Mouse (Mus musculus): ENCODE results near the gene Ptn. TPM values are rescaled to one million over a fixed set of nuclear protein-coding genes. Genes with fewer than 3 reads are reported as not detected.
"Not testable (repeated sequence)": the region's sequence is repeated elsewhere in the genome, so short reads cannot be mapped to it uniquely, and the experiment has no call there.

Ptn gene
- polyA plus RNA-seq, 1 experiment from 2014 or later = 385 TPM

DNA sequence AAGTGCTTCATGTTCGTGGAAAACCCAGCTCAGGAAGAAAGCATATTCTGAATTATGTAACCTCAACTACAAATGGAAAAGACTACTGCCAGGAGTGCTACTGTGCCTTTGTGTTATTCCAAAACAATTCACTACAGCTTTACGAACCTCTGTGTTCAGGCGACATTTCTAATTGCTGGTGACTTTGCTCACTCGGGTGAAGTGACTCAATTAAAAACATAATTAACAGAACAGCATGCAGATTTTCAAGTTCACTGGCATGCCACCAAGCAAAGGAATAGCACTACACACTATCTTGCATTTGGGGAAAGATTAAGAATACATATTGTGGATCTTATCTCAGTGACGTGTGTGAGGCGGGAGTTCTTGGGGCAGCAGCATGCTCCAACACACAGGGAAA lies 57.1 kb downstream of the Ptn start:
- no peak for DNase-seq (ENCODE audit: low spot score)
- Histone ChIP-seq H3K4me1 (replicated peaks; ENCODE audit: control insufficient read depth, insufficient read depth, low read length) (no peaks in the 10 kb centered on the region; the same call in 1 of the 2 replicates), H3K36me3 (ENCODE audit: control insufficient read depth, insufficient read depth, low read length) (no peaks in the 10 kb centered on the region), H3K27me3 (ENCODE audit: control insufficient read depth, insufficient read depth, low read length) (no peaks in the 10 kb centered on the region), H3K4me2 (replicated peaks; ENCODE audit: low read depth, low read length) (no peak overlapping the region), H3K9ac (ENCODE audit: low read depth, low read length) (no peak overlapping the region), H3K27ac (ENCODE audit: low read depth, low read length) (no peak overlapping the region), H3K9me3 (ENCODE audit: control insufficient read depth, low read length) (no peaks in the 10 kb centered on the region), H3K4me3 (ENCODE audit: low read depth, low read length) (no peak overlapping the region)
- ATAC-seq (ENCODE audit: low FRiP score) = no peak
- 81% methylated on average over 6 of the region's 6 CpGs for WGBS

DNA sequence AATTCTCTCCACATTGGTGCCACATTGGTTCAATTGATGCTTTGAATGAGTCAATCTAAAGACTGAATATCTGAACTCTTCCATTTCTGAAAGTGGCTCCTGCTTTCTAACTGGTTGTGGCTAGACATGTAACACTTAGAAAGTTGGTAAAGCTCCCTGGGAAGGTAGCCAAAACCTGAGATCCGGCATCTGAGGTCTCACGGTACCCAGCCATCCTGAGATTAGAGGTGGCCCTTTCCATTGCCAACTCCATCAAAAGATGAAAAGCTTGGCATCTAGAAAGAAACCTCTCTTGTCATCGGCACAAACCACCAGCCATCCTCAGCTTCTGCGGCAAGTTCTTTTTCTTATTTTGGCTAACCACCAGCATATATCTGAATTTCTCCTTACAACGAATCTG lies 70.2 kb downstream of the Ptn start:
- Histone ChIP-seq H3K9ac (ENCODE audit: low read depth, low read length) (no peak overlapping the region), H3K36me3 (ENCODE audit: control insufficient read depth, insufficient read depth, low read length) (no peaks in the 10 kb centered on the region)
- WGBS = 98% methylated on average over 5 of the region's 5 CpGs

DNA sequence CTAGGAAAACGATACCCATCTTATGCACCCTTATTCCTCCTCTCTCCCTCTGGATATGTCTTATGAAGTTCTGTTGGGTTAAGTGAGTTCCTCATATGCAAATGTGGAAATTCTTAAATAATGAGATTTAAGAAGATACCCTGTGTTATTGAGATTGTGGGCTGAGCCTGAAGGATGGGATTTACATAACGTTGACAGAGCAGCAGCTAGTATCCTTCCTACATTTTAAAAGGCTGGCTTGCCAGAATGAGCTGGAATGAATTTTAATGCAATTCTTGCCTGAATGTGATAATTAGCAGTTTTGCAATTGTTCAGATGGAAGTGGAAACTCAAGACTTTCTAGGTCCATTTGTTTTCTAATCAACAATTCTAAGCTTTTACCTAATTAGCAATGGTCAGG lies 73.3 kb downstream of the Ptn start:
- Histone ChIP-seq H3K36me3 (ENCODE audit: control insufficient read depth, insufficient read depth, low read length) (no peaks in the 10 kb centered on the region; the same call in 1 of the 2 replicates), H3K27ac (ENCODE audit: low read depth, low read length) (no peak overlapping the region), H3K4me2 (replicated peaks; ENCODE audit: low read depth, low read length) (no peak overlapping the region), H3K9ac (ENCODE audit: low read depth, low read length) (no peak overlapping the region), H3K9me3 (ENCODE audit: control insufficient read depth, low read length) (no peaks in the 10 kb centered on the region), H3K27me3 (ENCODE audit: control insufficient read depth, insufficient read depth, low read length) (no peaks in the 10 kb centered on the region), H3K4me1 (replicated peaks; ENCODE audit: control insufficient read depth, insufficient read depth, low read length) (no peaks in the 10 kb centered on the region), H3K4me3 (ENCODE audit: low read depth, low read length) (no peak overlapping the region)
- DNase-seq (ENCODE audit: low spot score) (no peak), ATAC-seq (ENCODE audit: low FRiP score) (no peak)
- WGBS = 90% methylated on average over 2 of the region's 2 CpGs

More for the DNA sequence above, 70.2 kb downstream of the Ptn start:
- Histone ChIP-seq H3K27ac (ENCODE audit: low read depth, low read length) (no peak overlapping the region), H3K9me3 (ENCODE audit: control insufficient read depth, low read length) (no peaks in the 10 kb centered on the region), H3K27me3 (ENCODE audit: control insufficient read depth, insufficient read depth, low read length) (no peaks in the 10 kb centered on the region), H3K4me2 (replicated peaks; ENCODE audit: low read depth, low read length) (no peak overlapping the region), H3K4me1 (replicated peaks; ENCODE audit: control insufficient read depth, insufficient read depth, low read length) (no peaks in the 10 kb centered on the region), H3K4me3 (ENCODE audit: low read depth, low read length) (no peak overlapping the region)
- ATAC-seq (ENCODE audit: low FRiP score) = no peak
- no peak for DNase-seq (ENCODE audit: low spot score)

GRCm38 (mm10) chr6:36735622-36736021 lies 74.4 kb downstream of the Ptn start:
- ATAC-seq (ENCODE audit: low FRiP score); H3K4me3 ChIP-seq (ENCODE audit: low read depth, low read length); H3K9ac ChIP-seq (ENCODE audit: low read depth, low read length); H3K27ac ChIP-seq (ENCODE audit: low read depth, low read length); H3K27me3 ChIP-seq (ENCODE audit: control insufficient read depth, insufficient read depth, low read length); H3K4me1 ChIP-seq (replicated peaks; ENCODE audit: control insufficient read depth, insufficient read depth, low read length); H3K9me3 ChIP-seq (ENCODE audit: control insufficient read depth, low read length); H3K36me3 ChIP-seq (ENCODE audit: control insufficient read depth, insufficient read depth, low read length); H3K4me2 ChIP-seq (replicated peaks; ENCODE audit: low read depth, low read length); DNase-seq (ENCODE audit: low spot score): not testable (repeated sequence)
- WGBS = 93% methylated on average over 4 of the region's 4 CpGs

GRCm38 (mm10) chr6:36729811-36730210 lies 80.2 kb downstream of the Ptn start:
- WGBS = 95% methylated on average over 7 of the region's 7 CpGs
- H3K4me1 ChIP-seq (replicated peaks; ENCODE audit: control insufficient read depth, insufficient read depth, low read length) = not testable (repeated sequence)

GRCm38 (mm10) chr6:36728079-36728478 lies 81.9 kb downstream of the Ptn start:
- no peak overlapping the region for H3K9ac ChIP-seq (ENCODE audit: low read depth, low read length)
- WGBS = 86% methylated on average over 7 of the region's 7 CpGs
- no peak for DNase-seq (ENCODE audit: low spot score)
- H3K4me2 ChIP-seq (replicated peaks; ENCODE audit: low read depth, low read length) = no peak overlapping the region
- H3K27me3 ChIP-seq (ENCODE audit: control insufficient read depth, insufficient read depth, low read length) = no peaks in the 10 kb centered on the region
- H3K4me1 ChIP-seq (replicated peaks; ENCODE audit: control insufficient read depth, insufficient read depth, low read length) = no peaks in the 10 kb centered on the region
- H3K4me3 ChIP-seq (ENCODE audit: low read depth, low read length) = no peak overlapping the region
- peaks cover 6% of the 10 kb centered on the region; the same call in 1 of the 2 replicates for H3K36me3 ChIP-seq (ENCODE audit: control insufficient read depth, insufficient read depth, low read length)
- no peak overlapping the region for H3K27ac ChIP-seq (ENCODE audit: low read depth, low read length)
- ATAC-seq (ENCODE audit: low FRiP score) = no peak
- H3K9me3 ChIP-seq (ENCODE audit: control insufficient read depth, low read length) = peaks cover 4% of the 10 kb centered on the region; the same call in 1 of the 2 replicates

More at GRCm38 (mm10) chr6:36729811-36730210, 80.2 kb downstream of the Ptn start:
- H3K4me2 ChIP-seq (replicated peaks; ENCODE audit: low read depth, low read length); H3K4me3 ChIP-seq (ENCODE audit: low read depth, low read length); H3K9ac ChIP-seq (ENCODE audit: low read depth, low read length); ATAC-seq (ENCODE audit: low FRiP score); H3K27ac ChIP-seq (ENCODE audit: low read depth, low read length); H3K9me3 ChIP-seq (ENCODE audit: control insufficient read depth, low read length); H3K27me3 ChIP-seq (ENCODE audit: control insufficient read depth, insufficient read depth, low read length); DNase-seq (ENCODE audit: low spot score); H3K36me3 ChIP-seq (ENCODE audit: control insufficient read depth, insufficient read depth, low read length): not testable (repeated sequence)

DNA sequence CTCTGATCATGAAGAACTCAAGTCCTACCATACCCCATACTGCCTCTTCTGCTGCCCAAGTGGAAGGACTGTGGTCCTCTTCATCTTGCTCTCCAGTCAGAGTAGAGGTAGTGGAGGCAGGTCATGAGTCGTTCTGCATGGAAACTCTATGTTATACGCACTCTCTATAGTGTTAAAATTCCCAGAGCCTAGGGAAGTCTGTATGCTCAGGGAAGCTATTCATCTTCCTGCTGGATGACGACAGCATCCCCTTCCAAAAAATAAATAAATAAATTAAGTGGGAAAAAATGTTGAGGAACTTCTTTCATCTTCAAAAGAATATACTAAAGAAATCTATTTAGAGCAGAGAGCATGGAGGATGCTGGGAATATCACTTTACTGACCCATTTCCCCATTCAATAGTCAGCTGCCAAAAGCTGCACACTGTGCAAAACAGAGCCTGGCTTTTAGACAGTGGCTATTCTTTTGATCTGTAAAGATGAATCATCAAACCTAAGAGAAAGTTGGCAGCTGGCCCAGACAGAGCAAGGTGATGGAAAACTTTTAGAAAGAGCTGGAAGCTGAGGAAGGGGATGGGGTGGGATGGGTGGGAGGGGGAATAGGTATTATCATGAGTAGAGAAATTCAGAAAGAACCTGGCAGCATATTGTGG lies 84.4 kb downstream of the Ptn start:
- WGBS = 88% methylated on average over 3 of the region's 3 CpGs
- Histone ChIP-seq H3K27me3 (ENCODE audit: control insufficient read depth, insufficient read depth, low read length) (no peaks in the 10 kb centered on the region), H3K9ac (ENCODE audit: low read depth, low read length) (no peak overlapping the region), H3K9me3 (ENCODE audit: control insufficient read depth, low read length) (no peaks in the 10 kb centered on the region), H3K4me2 (replicated peaks; ENCODE audit: low read depth, low read length) (no peak overlapping the region), H3K27ac (ENCODE audit: low read depth, low read length) (no peak overlapping the region), H3K36me3 (ENCODE audit: control insufficient read depth, insufficient read depth, low read length) (no peaks in the 10 kb centered on the region), H3K4me1 (replicated peaks; ENCODE audit: control insufficient read depth, insufficient read depth, low read length) (no peaks in the 10 kb centered on the region), H3K4me3 (ENCODE audit: low read depth, low read length) (no peak overlapping the region)
- ATAC-seq (ENCODE audit: low FRiP score) (no peak), DNase-seq (ENCODE audit: low spot score) (no peak)

GRCm38 (mm10) chr6:36722769-36723549 lies 87.1 kb downstream of the Ptn start:
- no peaks in the 10 kb centered on the region for H3K9me3 ChIP-seq (ENCODE audit: control insufficient read depth, low read length)
- 0 out of 2 replicates have a peak overlapping the region, but pooled peaks have one; percentile 4 for H3K27ac ChIP-seq (ENCODE audit: low read depth, low read length)
- H3K36me3 ChIP-seq (ENCODE audit: control insufficient read depth, insufficient read depth, low read length) = no peaks in the 10 kb centered on the region
- no peaks in the 10 kb centered on the region for H3K27me3 ChIP-seq (ENCODE audit: control insufficient read depth, insufficient read depth, low read length)
- H3K9ac ChIP-seq (ENCODE audit: low read depth, low read length) = no peak overlapping the region
- no peak overlapping the region for H3K4me2 ChIP-seq (replicated peaks; ENCODE audit: low read depth, low read length)
- H3K4me3 ChIP-seq (ENCODE audit: low read depth, low read length) = no peak overlapping the region
- DNase-seq (ENCODE audit: low spot score) = peak; percentile 35
- H3K4me1 ChIP-seq (replicated peaks; ENCODE audit: control insufficient read depth, insufficient read depth, low read length) = no peaks in the 10 kb centered on the region
- peak; percentile 65; the same call in 1 of the 2 replicates for ATAC-seq (ENCODE audit: low FRiP score)
- 68% methylated on average over 5 of the region's 5 CpGs for WGBS

- H3K27ac ChIP-seq (ENCODE audit: low read depth, low read length) = no peak overlapping the region
- no peak overlapping the region for H3K4me2 ChIP-seq (replicated peaks; ENCODE audit: low read depth, low read length)
- no peaks in the 10 kb centered on the region for H3K4me1 ChIP-seq (replicated peaks; ENCODE audit: control insufficient read depth, insufficient read depth, low read length)
- H3K36me3 ChIP-seq (ENCODE audit: control insufficient read depth, insufficient read depth, low read length) = no peaks in the 10 kb centered on the region
- WGBS = 91% methylated on average over 4 of the region's 4 CpGs
- no peaks in the 10 kb centered on the region for H3K27me3 ChIP-seq (ENCODE audit: control insufficient read depth, insufficient read depth, low read length)
- DNase-seq (ENCODE audit: low spot score) (no peak), ATAC-seq (ENCODE audit: low FRiP score) (no peak)
- H3K9ac ChIP-seq (ENCODE audit: low read depth, low read length) = no peak overlapping the region
- no peak overlapping the region for H3K4me3 ChIP-seq (ENCODE audit: low read depth, low read length)
- H3K9me3 ChIP-seq (ENCODE audit: control insufficient read depth, low read length) = no peaks in the 10 kb centered on the region
Observed at GRCm38 (mm10) chr6:36713329-36713728, 96.7 kb downstream of the Ptn start.

All from hindbrain, embryonic 11.5 days (tissue).